Mouse (Mus musculus) lung, adult 2 months (tissue): Measurements from ENCODE around the gene Tnfrsf19.

Experiments used
- CTCF ChIP-seq: fragments of 200-500 bp; IDR thresholded peaks from 2 replicates; pipeline ENCODE4 v1.5.1; 2011; ENCODE audit warnings: mild to moderate bottlenecking, low read length, control low read depth; ENCODE audit not compliant: insufficient read depth
- POLR2A ChIP-seq: fragments of 200-500 bp; IDR thresholded peaks from 2 replicates; pipeline ENCODE4 v1.6.1; 2011; ENCODE audit warnings: low read depth, mild to moderate bottlenecking, control low read depth, low read length, borderline replicate concordance; ENCODE audit errors: extremely low read depth

GRCm38 (mm10) chr14:60970961-60971360 is 75.3 kb downstream of the Tnfrsf19 start:
- TF ChIP-seq CTCF (no peak), POLR2A (no peak)
